Mouse (Mus musculus) left cerebral cortex, postnatal 14 days (tissue): ENCODE data around the gene Gsta1. TPM values are rescaled to one million over a fixed set of nuclear protein-coding genes. Genes with fewer than 3 reads are reported as not detected.
A peak's percentile ranks its signal among the peaks of the same experiment; 100 is the strongest.
"Not testable (repeated sequence)": the region's sequence is repeated elsewhere in the genome, so short reads cannot be mapped to it uniquely, and the experiment has no call there.

Experiments
- DNase-seq, 2 experiments: peaks; one replicate each; pipeline ENCODE4 v3.0.0; 2021 to 2022; ENCODE audit warnings: low spot score in 2 of 2, mixed read lengths in 1 of 2
- intact Hi-C: fragments of 180-260 bp; cut with DNase I; formaldehyde crosslinking; loops from one replicate; pipeline ENCODE4 v1.15.1; 2025
- long read RNA-seq, 2 experiments: library from polyadenylated mRNA; stranded (forward); transcript quantifications; one replicate each; pipeline ENCODE4 v2.0.0; 2021
- total RNA-seq, 2 experiments: library from RNA; stranded (reverse); gene quantifications; 2 replicates each; pipeline ENCODE4 v1.2.3; 2021

The Gsta1 gene
- not detected for total RNA-seq
- long read RNA-seq, experiment 1 = 0 reads
- long read RNA-seq, experiment 2 = 0 reads

GRCm38 (mm10) chr9:78230461-78230860 lies at the start of gene Gsta1:
Gene Gsta1 (plus strand): TSS chr9:78230656.
- DNase-seq, intact Hi-C loops: not testable (repeated sequence)

DNA sequence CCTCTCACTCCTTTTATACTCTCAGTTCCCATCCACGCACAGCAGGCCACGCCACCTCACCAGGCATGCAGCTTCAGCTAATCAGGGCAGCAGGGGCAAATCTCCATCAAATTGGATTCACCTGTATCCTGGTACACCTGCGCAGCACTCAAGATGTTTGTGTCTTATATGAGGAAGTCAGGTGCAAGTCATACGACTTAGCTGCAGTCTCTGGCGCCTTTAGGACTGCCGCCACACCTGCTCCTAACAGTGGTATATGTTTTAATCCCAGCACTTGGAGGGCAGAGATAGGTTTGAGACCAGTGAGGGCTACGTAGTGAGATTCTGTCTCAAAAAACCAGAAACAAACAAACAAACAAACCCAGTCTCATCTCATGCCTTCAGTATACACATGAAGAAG lies 48.0 kb upstream of the Gsta1 start, which contains the start of gene Gsta4:
Gsta4 (plus strand) TSS at position 301 of the 400 bp plus-strand sequence.
- intact Hi-C loops, DNase-seq: not testable (repeated sequence)

DNA sequence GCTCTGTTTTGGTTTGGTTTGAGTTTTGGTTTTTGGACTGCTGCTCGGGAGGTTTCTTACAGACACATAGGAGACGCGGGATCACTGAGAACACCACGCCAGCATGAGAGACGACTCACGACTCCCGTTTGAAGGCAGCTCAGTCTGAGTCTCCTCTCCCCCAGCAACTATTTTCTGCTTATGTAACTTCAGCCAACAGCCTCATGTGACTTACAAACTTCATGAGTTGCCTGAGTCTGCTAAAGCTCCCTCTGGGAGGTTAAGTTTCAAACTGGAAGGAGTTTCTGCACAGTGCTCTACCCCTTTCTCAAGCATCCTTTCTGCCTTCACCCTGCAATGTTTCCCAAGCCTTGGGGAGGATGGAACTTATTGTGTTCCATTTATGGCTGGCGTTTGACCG lies 44.8 kb upstream of the Gsta1 start:
- intact Hi-C loops = loop anchor here (1.0 kb wide), 1 partner anchor 8 kb away; no protein-coding TSS in a partner anchor
- no peak for DNase-seq

- intact Hi-C loops = no loop called here
- DNase-seq = no peak
Observed at GRCm38 (mm10) chr9:78188910-78189309, 41.5 kb upstream of the Gsta1 start.

DNA sequence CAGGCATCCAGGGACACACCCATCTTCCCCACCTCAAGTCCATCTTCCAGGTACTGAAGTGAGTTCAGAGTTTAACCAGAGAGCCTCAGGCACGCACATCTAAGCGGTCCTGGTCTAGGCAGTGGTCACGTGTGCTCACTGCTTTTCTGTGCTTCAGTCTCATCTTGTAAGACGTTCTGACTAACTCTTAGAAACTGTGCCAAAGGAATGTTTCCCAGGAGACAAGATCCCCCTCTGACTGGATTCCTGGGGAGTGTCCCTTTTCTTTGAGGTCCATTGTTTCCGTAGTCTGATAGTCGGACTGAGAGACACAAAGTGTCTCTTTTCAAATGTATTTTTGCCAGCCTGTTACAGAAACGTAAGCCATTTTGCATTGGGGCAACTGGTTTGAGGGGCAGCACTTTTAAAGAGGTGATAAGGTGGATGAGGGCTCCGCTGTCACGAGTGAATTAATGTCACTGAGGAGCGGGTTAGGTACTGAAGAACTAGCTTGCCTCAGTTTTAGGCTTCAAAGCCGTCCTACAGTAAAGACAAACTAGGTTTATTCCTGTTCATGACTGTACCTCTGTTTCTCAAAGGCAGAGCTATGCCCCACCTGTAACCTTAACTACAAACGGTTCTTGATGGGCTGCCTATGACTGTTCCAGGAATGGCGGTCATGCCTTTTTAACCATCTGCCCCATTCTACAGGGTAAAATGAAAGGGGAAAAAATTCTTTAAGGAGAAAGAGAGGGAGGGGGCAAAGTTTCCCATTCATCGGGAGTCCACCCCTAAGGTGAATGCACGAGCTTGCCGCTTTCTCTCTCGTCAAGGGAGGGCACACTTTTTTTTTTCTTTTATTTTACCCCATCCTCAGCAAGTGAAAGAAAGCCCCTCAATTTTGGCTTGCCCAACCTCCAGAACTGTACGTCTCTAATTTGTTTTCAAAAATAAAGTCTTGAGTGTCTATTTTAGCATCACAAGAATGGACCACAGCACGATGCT lies 39.5 kb upstream of the Gsta1 start:
- DNase-seq = peak in 1 of 2 experiments; percentile 54
- intact Hi-C loops = loop anchor here (5.0 to 10.0 kb wide), 2 partner anchors 79 to 254 kb away; partner anchors contain the start of genes Cgas, Gm17324 and Mto1

DNA sequence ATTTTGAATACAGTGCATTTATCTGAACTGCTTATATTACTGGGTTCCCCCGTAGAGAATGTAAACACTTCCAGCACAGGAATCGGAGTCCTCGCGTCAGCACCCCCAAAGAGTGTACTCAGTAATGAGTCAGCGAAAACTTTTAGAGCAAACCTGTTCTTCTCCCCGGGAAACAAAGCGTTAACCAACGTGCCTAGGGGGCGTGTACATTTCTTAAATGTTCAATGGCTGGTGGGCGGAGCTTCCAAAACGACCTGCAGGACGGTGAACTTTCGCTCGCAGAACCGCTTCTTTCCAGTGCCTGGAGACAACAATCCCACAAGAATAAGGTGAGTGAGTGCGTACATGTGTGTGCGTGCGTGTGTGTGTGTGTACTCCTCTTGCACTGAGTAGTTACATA lies 38.7 kb upstream of the Gsta1 start:
- intact Hi-C loops = loop anchor here (5.0 to 10.0 kb wide), 2 partner anchors 79 to 253 kb away; partner anchors contain the start of genes Cgas, Gm17324 and Mto1
- peak; percentile 31 to 38 for DNase-seq

DNA sequence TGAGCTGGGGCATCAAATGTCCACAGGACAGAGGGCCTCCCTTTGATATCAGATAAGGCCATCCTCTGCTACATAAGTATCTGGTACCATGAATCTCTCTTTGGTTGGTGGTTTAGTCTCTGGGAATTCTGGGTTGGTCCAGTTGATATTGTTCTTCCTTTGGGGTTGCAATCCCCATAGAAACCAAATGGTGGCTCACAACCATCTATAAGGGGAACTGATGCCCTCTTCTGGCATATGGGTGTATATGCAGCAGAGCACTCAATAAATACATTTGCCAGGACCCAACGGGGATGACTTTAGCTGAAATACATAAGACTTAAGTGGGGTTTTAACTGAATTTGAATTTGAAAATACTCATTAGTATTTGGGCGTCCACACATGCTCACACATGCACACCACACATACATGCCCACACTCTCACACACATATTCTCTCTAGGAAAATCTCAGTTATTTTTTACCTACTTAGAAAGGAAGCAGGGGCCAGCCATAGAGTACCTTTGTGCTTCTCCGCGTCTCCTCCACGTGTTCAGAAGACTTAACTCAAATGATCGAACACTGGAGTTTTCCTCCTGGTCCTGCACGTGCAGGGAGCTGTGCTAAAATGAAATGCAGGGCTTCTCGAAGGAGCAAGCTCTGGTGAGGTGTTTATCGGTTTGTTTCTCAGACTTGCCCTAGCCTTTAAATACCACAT lies 36.4 kb upstream of the Gsta1 start:
- peak; percentile 62 to 86 for DNase-seq
- intact Hi-C loops = loop anchor here (5.0 to 10.0 kb wide), 2 partner anchors 82 to 251 kb away; partner anchors contain the start of genes Cgas, Gm17324 and Mto1

GRCm38 (mm10) chr9:78195034-78195433 lies 35.4 kb upstream of the Gsta1 start:
- peak; percentile 31 to 78 for DNase-seq
- intact Hi-C loops = loop anchor here (10.0 kb wide), 1 partner anchor 250 kb away; the partner anchor contains the start of genes Cgas, Gm17324 and Mto1

DNA sequence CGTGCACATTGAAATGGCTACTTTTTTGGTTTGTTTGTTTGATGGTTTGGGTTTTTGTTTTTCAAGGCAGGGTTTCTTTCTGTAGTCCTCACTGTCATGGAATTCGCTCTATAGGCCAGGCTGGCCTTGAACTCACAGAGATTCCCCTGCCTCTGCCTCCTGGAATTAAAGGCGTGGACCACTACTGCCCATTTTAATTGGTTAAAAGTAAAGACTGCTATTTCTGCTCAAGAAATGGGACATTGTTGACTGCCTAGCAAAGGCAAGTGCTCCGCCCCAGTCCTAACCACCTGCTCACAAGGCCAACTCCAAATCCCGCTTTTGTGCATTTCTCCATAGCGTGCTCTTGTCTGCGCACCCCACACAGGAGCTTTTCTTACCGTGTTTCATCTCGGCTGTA lies 32.7 kb upstream of the Gsta1 start:
- no peak for DNase-seq
- intact Hi-C loops = loop anchor here (10.0 kb wide), 1 partner anchor 247 kb away; the partner anchor contains the start of genes Cgas, Gm17324 and Mto1

GRCm38 (mm10) chr9:78204194-78204593 lies 26.3 kb upstream of the Gsta1 start:
- DNase-seq = no peak
- intact Hi-C loops = no loop called here

DNA sequence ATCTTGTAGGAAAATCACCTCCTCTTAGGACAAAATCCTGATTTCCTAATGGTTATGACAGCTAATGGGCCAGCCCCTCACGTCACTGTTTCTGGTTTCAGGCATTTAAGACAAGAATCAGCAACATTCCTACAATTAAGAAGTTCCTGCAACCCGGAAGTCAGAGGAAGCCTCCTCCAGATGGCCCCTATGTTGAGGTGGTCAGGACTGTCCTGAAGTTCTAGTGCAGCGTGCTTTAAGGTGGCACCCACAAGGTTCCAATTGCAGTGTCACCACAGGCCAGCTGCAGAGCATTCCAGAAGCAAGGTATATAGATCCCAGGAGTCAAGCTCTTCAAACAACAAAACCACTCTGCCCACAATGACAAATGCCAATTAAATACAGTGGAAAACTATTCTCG lies 21.5 kb upstream of the Gsta1 start:
- DNase-seq = no peak
- intact Hi-C loops = no loop called here

DNA sequence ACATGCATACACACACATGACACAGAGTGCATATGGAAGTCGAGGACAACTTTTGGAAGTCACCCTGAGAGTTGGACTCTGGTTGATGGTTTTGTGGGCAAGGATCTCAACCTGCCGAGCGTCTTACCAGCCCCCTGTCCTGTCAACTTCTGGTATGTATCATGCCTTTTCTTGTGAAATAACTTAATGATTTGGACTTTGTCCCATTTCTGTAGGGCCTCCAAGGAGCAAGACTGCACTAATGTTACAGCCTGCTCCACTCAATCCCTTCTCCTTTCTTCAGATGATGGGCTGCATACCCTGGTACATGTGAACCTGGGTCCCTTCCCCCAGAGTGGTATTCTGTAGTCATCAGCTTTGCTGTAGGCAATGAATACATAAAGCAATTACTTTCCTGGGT lies 20.4 kb upstream of the Gsta1 start:
- no peak for DNase-seq
- intact Hi-C loops = no loop called here

GRCm38 (mm10) chr9:78210821-78211220 lies 19.6 kb upstream of the Gsta1 start:
- intact Hi-C loops = no loop called here
- no peak for DNase-seq

DNA sequence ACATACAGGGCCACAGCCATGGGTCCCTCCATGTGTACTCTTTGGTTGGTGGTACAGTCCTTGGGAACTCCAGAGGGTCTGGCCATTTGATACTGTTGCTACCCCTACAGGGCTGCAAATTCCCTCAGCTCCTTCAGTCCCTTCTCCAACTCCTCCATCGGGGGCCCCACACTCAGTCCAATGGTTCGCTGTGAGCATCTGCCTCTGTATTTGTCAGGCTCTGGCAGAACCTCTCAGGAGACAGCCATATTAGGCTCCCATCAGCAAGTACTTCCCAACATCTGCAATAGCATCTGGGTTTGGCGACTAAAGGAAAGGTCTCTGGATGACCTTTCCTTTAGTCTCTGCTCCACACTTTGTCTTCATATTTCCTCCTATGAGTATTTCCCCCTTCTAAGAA lies 18.9 kb upstream of the Gsta1 start:
- no peak for DNase-seq
- intact Hi-C loops = no loop called here

DNA sequence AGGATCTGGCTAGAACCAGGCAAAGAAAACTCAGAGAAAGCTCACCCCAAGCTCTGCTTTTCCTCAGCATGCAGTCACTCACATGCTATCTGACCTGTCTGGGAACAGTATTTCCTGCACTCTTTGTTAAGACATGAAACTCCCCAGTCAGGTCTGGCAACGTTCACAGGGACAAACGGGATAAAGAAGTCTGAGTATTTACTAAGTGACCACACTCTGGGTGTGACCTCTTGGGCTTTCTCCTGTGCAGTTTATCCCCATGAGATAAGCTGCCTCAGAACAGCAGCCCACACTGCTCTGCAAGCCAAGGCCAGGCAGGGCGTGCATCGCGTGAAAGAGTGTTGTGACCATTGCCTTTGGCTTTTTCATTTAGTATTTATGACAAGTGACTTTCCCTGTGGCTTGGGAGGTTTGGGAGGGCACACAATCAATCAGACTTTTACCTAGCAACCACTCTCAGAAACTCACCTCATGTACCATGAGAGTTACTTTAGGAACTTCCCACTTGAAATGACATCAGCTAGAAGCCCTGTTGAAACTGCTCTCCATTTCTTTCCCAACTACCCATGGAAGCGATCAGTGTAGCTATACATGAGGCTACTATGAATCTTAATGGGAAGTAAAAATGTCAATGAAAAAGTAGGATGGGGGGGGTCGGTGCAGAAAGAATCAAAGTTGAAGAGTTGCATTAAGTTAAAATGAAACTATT lies 18.0 kb upstream of the Gsta1 start:
- intact Hi-C loops = no loop called here
- DNase-seq = no peak

- DNase-seq = no peak
- intact Hi-C loops = no loop called here
Observed at GRCm38 (mm10) chr9:78217074-78217473, 13.4 kb upstream of the Gsta1 start.

- DNase-seq = no peak
- intact Hi-C loops = no loop called here
Observed at GRCm38 (mm10) chr9:78222616-78223015, 7.8 kb upstream of the Gsta1 start.

DNA sequence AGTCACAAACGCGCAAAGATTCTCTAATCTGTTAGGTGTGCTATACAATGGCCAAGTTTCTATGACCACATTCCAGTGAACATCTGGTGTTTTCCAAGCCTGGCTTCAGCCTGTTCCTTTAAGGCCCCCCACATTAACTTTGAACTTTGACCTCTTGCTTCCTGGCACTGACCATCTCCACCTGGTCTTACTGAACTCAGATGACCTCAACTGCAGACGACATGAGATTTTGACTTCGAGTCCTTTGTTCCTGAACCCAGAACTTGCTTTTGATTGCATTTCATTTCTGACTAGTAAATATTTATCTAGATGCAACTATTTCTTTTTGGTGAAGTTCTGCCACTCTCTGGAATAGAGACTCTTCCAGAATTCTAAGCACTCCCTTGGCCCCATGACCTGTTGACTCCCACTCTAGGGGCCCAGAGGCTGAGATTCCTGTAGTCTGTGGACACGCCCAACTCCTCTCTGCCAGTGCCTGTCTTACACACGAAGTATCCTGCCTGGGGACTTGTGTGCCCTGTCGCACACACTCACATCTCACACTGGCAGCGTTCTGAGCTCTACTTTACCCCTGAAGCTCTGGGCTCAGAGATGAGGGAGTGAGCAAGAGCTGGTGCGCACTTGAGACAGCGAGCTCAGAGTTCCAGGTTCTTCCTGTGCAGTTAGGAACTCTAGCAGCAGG lies 7.1 kb upstream of the Gsta1 start:
- intact Hi-C loops = no loop called here
- DNase-seq = no peak

DNA sequence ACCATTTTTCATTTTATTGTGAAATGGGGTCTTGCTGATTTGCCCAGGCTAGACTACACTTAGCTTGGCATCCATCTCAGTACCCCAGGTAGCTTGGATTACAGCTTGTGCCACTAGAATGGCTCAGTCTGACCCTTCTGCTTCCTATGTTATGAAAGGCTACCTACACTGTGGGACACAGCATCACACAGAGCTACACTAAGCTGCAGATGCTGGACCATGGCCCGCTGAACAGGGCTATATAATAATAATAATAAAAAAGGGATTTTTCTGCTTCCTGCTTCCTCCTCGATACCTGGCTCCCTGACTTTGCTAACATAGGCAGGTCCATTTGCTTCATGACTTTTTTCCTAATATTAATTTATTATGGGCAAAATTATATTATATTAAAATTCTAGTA lies 6.0 kb upstream of the Gsta1 start:
- DNase-seq = no peak
- intact Hi-C loops = no loop called here
